Mouse (Mus musculus) spleen, adult 12 weeks (tissue): ENCODE measurements around the gene Pla2g3.

Experiments used
- DNase-seq: peaks from one replicate; pipeline ENCODE4 v3.0.0; 2022; ENCODE audit warnings: low spot score

The Pla2g3 gene

DNA sequence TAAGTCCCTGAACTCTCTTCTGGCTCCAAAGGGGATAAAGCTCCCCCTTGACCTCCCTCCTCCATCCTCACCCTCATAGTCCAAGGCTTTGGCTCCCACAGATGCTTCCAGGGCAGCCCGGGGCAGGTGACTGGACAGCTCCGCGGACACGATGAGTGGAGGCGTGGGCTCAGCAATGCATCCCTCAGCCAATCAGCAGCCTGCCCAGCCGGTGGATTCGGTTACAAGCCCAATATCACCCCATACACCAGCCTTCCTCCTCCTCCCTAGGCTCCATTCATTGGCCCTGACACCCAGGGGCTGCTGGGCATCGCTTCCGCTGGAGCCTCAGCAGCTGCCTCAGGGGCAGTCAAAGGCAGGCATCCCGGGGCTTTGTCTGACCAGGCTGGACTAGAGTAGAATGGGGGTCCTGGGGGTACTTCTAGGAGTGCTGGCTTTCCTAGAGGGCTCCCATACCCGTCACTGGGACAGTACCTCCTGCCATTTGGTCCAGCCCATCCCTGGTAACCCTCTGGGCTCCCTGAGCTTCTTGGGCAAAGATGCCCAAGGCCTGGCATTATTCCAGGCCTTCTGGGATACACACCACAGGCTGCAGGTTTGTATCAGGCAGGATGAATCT is at the start of gene Pla2g3:
Pla2g3 (plus strand) TSS at position 333 of the 619 bp plus-strand sequence.
- DNase-seq, result no peak

DNA sequence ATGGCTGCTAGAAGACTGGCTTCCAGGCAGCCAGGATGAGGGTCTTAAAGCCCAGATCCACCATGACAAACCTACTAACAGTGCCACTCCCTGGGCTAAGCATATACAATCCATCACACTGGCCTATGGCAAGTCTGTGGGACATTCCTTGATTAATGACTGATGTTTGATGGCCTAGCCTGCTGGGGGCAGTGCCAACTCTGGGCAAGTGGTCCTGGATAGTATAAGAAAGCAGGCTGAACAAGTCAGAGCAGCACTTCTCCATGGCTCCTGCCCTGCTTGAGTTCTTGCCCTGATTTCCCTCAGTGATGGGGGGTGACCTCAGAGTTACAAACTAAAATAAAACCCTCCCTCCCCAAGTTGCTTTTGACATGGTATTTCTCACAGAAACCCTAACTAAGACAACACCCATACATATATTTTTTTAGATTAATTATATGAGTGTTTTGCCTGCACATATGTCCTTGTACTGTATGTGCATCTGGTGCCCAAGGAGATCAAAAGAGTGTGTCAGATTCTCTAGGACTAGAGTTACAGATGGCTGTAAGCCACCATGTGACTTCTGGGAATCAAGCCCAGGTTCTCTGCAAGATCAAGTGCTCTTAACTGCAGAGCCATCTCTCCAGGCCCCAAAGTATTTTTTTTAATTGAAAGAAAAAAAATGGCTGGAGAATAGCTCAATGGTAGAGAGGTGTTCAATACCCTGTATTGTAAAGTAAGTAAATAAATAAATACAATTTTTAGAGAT is 46.2 kb upstream of the Pla2g3 start:
- DNase-seq, result no peak

DNA sequence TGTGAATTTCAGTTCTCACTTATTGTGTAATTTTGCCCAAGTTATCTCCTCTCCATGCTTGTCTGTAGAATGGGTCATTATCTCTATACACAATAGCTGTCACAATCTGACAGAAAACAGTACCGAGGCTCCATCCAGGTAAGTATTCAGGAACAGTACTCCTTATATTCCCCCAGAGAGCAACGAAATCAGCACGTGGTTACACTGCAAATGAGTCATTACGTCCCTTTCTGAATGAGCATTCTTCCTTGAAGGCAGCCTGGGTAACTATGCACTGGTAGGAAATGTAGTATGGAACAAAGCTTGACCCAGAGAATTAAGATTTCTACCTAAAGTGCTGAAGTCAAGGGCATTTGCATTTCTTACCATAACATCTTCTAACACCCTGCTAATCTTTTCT is 45.4 kb upstream of the Pla2g3 start:
- DNase-seq, result no peak

DNA sequence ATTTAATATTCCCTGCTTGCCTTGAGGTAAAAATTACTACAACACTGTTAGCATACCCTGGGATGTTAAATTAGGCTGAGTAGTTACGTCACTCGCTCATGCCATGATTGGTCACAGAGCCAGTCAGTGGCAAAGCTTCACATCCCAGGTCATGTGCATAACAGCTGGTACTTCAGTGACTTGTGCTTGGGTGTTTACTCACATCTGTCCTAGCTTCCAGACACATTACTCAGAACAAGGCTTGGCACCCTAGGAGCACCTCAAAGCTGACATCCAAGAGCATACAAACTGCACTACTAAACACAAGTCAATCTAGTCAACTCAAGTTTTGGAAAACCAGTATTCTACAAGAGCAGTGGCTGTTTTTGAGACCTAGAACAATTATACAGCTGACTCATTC is 45.0 kb upstream of the Pla2g3 start:
- no peak for DNase-seq

GRCm38 (mm10) chr11:3444875-3445274 is 43.2 kb upstream of the Pla2g3 start:
- DNase-seq, result no peak

GRCm38 (mm10) chr11:3451701-3452163 is 36.4 kb upstream of the Pla2g3 start:
- no peak for DNase-seq

DNA sequence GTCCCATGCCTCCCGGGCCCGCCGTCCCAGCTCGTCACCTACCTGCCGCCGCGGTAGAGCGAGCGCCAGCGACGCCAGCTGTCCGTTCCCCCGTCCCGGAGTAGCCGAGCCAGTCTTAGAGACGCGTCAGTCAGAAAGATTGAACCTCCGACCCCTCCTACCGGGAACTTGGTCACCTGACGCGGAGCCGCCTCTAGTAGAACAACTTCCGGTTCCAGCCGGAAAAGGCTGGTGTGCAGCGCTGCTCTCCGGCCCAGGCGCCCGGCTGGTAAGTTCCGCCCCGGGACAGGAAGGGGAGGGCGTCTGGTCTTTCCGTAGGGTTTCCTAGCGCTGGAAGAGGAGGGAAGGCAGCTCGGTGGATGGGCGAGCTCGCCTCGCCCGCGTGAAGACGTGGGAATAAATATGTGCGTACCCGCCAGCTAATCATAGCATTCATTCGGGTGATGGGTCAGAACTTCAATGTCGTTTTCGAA is 35.9 kb upstream of the Pla2g3 start, which contains the start of gene Rnf185:
Rnf185 (minus strand) TSS at position 197 of the 473 bp plus-strand sequence.
- peak; percentile 86 for DNase-seq

- no peak for DNase-seq
Measured at GRCm38 (mm10) chr11:3452769-3453168, 35.3 kb upstream of the Pla2g3 start.

GRCm38 (mm10) chr11:3453467-3453866 is 34.6 kb upstream of the Pla2g3 start:
- no peak for DNase-seq

DNA sequence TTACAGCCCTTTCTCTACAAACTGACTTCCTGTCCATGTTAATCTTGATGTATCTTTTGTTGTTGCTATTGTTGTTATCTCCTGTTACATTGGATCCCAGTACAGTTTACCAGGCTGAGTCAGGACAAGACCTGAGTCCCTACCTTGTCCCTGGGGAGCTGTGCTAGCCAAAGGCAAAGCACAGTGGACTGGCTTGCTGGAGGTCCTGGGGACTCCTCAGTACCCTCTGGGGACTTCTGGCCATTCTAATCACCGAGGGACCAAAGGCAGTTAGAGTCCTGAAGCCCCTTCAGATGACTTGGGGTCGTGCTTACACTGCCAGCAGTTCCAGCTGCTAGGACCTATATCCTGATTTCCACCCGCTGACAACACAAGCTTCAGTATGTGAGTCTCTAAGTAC is 33.6 kb upstream of the Pla2g3 start:
- no peak for DNase-seq

GRCm38 (mm10) chr11:3456354-3456753 is 31.7 kb upstream of the Pla2g3 start:
- DNase-seq, result peak; percentile 13

- no peak for DNase-seq
Measured at GRCm38 (mm10) chr11:3458428-3459104, 29.5 kb upstream of the Pla2g3 start.

DNA sequence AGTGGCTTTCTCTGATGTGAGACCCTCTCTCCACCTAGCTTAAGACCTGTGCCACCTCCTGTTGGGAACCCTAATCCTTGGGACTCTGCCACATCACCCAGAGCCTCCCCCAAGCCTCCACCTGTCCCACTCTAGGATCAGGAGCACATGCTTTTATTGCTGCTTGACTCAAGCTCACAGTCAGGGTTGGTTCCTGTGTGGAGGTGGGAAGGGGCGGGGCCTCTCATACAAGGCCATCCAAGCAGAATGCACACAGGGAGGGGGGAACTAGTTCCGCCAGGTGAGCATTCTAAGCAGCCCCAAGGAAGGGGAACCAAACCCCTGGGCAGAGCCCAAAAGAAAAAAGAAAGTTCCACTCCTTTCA is 29.0 kb upstream of the Pla2g3 start:
- DNase-seq, result no peak

DNA sequence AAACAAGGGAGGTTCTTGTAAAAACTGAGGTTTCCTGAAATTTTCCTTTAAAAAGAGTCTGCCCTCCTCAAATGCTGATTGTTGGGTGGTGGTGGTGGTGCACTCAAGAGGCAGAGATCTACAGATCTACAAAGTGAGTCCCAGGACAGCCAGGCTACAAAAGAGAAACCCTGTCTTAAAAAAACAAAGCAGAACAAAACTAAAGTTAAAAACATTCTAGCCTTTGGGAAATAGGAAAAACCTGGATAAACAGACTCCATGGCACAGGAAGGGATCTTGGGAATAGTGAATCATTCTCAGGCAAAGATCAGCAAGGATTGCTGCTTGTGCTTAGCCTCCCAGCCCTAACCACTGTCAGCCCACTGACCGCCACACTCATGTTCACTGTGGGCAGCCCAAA is 25.2 kb upstream of the Pla2g3 start:
- no peak for DNase-seq

- DNase-seq, result no peak
Measured at GRCm38 (mm10) chr11:3471448-3471850, 16.6 kb upstream of the Pla2g3 start.

- peak; percentile 46 for DNase-seq
Measured at GRCm38 (mm10) chr11:3472484-3472883, 15.6 kb upstream of the Pla2g3 start.

GRCm38 (mm10) chr11:3474480-3475115 is 13.5 kb upstream of the Pla2g3 start:
- DNase-seq, result no peak

DNA sequence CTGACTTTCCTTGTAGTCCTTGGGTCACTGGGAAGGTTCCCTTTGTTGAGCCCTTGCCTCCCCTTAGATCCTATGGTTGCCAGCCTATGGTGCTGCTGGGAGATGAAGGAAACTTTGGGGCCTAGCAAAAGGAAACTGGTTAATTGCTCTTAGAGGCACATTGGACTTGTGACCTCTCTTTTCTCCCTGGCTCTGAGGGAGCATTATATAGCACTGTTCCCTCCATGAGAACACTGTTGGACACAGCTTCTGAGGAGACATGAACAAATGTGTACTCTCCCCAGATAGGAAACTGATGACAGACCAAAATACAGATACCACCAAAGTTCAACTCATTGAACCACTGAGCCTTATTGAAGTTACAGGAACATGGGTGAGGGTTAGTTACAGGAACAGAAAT is 12.6 kb upstream of the Pla2g3 start:
- DNase-seq, result no peak

DNA sequence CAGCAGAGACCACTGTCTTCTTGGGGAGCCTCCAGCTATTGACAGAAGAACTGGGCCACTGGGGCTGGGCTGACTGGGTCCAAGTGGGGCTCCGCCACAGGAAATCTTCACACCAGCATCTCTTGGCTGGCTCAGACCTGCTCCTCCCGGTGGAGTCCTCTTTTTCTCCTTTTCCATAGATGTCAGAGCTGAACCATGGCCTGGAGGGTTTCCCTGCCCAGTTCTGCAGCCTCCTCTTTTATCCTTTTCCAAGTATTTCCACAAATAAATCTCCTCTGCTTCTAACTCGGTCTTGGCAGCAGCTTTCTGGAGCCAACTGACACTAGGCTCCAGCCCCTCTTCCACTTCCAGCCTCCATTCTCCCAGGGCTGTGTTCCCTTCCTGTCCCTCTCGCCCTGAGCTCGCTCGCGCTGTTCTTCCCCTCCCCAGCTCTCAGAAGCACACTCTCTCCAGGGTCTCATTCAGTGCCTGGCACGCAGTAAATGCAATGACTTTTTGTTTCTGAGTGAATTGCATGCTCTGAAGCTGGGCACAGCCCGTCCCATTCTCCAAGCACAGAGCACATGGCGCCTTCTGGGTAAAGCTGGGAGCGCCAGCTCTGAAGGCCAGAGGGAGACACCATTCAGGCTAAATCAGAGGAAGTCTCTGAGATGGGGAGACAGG is 4.0 kb upstream of the Pla2g3 start:
- no peak for DNase-seq

GRCm38 (mm10) chr11:3486349-3486748 is 1.7 kb upstream of the Pla2g3 start:
- no peak for DNase-seq

DNA sequence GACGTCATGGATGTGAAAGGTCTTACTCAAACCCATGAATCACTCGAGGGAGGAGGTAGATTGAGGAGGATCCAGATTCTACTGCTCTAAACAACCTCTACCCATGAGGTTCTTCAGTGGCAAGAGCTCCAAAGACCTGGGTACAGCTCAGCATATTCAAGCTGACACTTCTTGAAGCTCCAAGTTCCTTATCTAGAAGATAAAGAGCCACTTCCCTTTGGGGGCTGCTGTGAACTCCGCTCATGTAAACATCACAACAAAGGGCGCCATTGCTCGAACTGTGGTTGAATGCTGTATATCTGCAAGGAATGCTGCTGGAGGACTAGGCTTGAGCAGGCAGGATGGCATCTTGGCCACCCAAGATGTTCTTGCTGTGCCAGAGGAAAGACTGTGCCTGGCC is 952 bp downstream of the Pla2g3 start:
- no peak for DNase-seq

- no peak for DNase-seq
Measured at GRCm38 (mm10) chr11:3492748-3493147, 4.7 kb downstream of the Pla2g3 start.
